Mouse (Mus musculus) telencephalon, adult 2 months (tissue): ENCODE data around the gene Mansc4.

Source experiments
- DNase-seq: peaks from one replicate; pipeline ENCODE4 v3.0.0-alpha.2; 2011; ENCODE audit warnings: low read depth, low spot score

The Mansc4 gene

GRCm38 (mm10) chr6:147028396-147028795 lies 58.4 kb downstream of the Mansc4 start:
- no peak for DNase-seq
